Mouse (Mus musculus): ENCODE measurements around the gene Tmem242. TPM values are rescaled to one million over a fixed set of nuclear protein-coding genes. Genes with fewer than 3 reads are reported as not detected.

Tmem242 gene
- total RNA-seq, 2 experiments from 2014 or later, result 147 to 152 TPM

- DNase-seq (ENCODE audit: low spot score), result no peak
Measured at GRCm38 (mm10) chr17:5418545-5418944, 21.5 kb downstream of the Tmem242 start, which contains the start of gene Ldhal6b. Ldhal6b (minus strand) TSS chr17:5418767.

- DNase-seq (ENCODE audit: low spot score), result no peak
Measured at GRCm38 (mm10) chr17:5416518-5416917, 23.5 kb downstream of the Tmem242 start.

GRCm38 (mm10) chr17:5414041-5414440 lies 26.0 kb downstream of the Tmem242 start:
- DNase-seq (ENCODE audit: low spot score), result no peak

GRCm38 (mm10) chr17:5413350-5413749 lies 26.7 kb downstream of the Tmem242 start:
- no peak for DNase-seq (ENCODE audit: low spot score)

GRCm38 (mm10) chr17:5412740-5413139 lies 27.3 kb downstream of the Tmem242 start:
- DNase-seq (ENCODE audit: low spot score), result no peak

GRCm38 (mm10) chr17:5412301-5412700 lies 27.8 kb downstream of the Tmem242 start:
- DNase-seq (ENCODE audit: low spot score), result no peak

GRCm38 (mm10) chr17:5411205-5411604 lies 28.9 kb downstream of the Tmem242 start:
- no peak for DNase-seq (ENCODE audit: low spot score)

- no peak for DNase-seq (ENCODE audit: low spot score)
Measured at GRCm38 (mm10) chr17:5410336-5410735, 29.7 kb downstream of the Tmem242 start.

- no peak for DNase-seq (ENCODE audit: low spot score)
Measured at GRCm38 (mm10) chr17:5407030-5407429, 33.0 kb downstream of the Tmem242 start.

- DNase-seq (ENCODE audit: low spot score), result no peak
Measured at GRCm38 (mm10) chr17:5406566-5406965, 33.5 kb downstream of the Tmem242 start.

GRCm38 (mm10) chr17:5403885-5404284 lies 36.2 kb downstream of the Tmem242 start:
- no peak for DNase-seq (ENCODE audit: low spot score)

- DNase-seq (ENCODE audit: low spot score), result peak; percentile 80
Measured at GRCm38 (mm10) chr17:5402624-5403023, 37.4 kb downstream of the Tmem242 start.

- peak; percentile 65 for DNase-seq (ENCODE audit: low spot score)
Measured at GRCm38 (mm10) chr17:5402069-5402468, 38.0 kb downstream of the Tmem242 start.

- no peak for DNase-seq (ENCODE audit: low spot score)
Measured at GRCm38 (mm10) chr17:5401288-5401687, 38.8 kb downstream of the Tmem242 start.

GRCm38 (mm10) chr17:5400435-5401090 lies 39.5 kb downstream of the Tmem242 start:
- DNase-seq (ENCODE audit: low spot score), result no peak

- peak; percentile 82 for DNase-seq (ENCODE audit: low spot score)
Measured at GRCm38 (mm10) chr17:5397148-5398007, 42.7 kb downstream of the Tmem242 start.

GRCm38 (mm10) chr17:5396213-5396612 lies 43.8 kb downstream of the Tmem242 start:
- DNase-seq (ENCODE audit: low spot score), result no peak

- DNase-seq (ENCODE audit: low spot score), result no peak
Measured at GRCm38 (mm10) chr17:5395454-5396205, 44.4 kb downstream of the Tmem242 start.

- no peak for DNase-seq (ENCODE audit: low spot score)
Measured at GRCm38 (mm10) chr17:5390682-5391081, 49.4 kb downstream of the Tmem242 start.

GRCm38 (mm10) chr17:5388351-5388750 lies 51.7 kb downstream of the Tmem242 start:
- DNase-seq (ENCODE audit: low spot score), result no peak

- no peak for DNase-seq (ENCODE audit: low spot score)
Measured at GRCm38 (mm10) chr17:5386885-5387545, 53.0 kb downstream of the Tmem242 start.
